Mouse (Mus musculus) adrenal gland, adult 18-20 months (tissue): ENCODE measurements around the gene Syk. TPM values are rescaled to one million over a fixed set of nuclear protein-coding genes. Genes with fewer than 3 reads are reported as not detected.

ENCODE experiments used
- DNase-seq, 2 experiments: peaks; one replicate each; pipeline ENCODE4 v3.0.0; 2021 to 2022; ENCODE audit warnings: low spot score in 2 of 2
- total RNA-seq, 2 experiments: library from RNA; stranded (reverse); gene quantifications; 1 replicate in 1 of 2; 2 replicates in 1 of 2; pipeline ENCODE4 v1.2.3; 2021

Gene Syk
- total RNA-seq, 2 experiments from 2014 or later: 5.8 to 11.0 TPM

GRCm38 (mm10) chr13:52647996-52648712 is 65.2 kb downstream of the Syk start:
- no peak for DNase-seq

DNA sequence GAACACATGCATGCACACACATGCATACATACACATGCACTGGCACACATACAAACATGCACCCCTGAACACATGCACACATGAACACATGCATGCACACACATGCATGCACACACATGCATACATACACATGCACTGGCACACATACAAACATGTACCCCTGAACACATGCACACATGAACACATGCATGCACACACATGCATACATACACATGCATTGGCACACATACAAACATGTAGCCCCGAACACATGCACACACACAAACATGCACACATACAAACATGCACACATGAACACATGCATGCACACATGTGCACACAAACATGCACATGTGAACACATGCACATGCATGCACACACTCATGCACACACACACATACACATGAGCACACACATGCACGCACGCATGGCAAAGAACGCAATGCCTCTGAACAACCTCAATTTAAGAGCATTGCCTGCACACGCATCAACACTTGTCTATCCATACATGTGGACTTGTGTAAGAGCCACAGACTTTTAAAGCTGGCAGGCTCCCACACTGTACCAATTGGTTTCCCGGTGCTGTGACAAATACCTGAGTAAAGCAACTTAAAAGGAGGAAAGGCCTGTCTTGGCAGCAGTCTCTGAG is 66.9 kb downstream of the Syk start:
- no peak for DNase-seq

DNA sequence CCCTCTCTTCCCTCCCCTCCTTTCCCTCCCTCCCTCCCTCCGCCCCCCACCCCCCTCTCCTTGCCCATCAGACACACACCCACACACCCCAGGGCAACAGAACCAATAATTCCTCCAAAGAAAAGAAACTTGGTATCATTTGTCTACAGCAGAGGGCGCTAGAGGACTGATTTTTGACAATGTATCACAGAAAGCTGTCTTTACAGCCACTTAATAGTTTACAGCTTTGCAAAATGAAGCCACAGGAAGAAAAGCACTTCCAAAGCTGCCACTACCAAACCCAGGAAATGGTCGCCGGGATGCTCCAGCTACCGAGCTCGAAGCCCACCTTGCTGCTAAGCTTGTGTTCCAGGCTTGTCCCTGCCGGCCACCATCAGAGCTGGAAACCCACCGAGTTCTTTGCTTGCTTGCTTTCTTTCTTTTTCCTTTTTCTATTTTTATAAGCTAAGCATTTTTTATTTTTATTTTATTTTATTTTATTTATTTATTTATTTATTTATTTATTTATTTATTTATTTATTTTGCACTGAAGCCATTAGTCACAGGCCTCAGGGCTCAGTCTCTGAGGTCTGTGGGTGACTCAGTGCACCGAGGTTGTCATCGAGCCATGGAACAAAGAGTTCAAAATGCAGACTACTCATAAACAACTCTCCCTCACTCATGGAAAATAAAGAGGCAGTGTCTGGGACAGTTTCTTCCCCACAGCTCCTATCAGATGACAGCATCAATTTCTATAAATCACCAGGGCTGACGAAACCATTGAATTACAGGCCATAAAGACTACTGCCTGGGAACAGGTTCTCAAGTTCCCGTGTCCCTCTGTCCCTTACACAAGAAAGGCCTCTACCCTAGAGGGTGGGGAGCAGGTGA is 68.6 kb downstream of the Syk start:
- peak in 1 of 2 experiments; percentile 51 for DNase-seq

DNA sequence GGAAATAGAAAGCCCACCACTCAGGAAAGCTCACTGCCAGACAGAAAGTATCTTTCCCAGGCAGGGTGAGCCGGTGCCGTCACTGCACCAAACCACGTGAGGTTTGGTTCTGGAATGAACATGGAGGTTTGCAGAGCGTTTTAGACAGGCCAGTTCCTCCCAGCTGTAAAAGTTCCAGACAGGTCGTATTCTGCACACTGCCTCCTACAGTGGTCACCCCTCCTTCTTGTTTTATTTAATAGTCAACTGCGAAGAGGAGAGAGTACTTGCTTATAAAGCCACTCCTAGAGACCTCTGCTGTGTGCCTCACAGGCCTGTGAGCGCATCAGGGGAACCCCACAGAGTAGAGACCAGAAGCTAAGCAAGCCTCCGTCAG is 69.3 kb downstream of the Syk start:
- DNase-seq: no peak

- no peak for DNase-seq
Measured at GRCm38 (mm10) chr13:52654081-52654829, 71.3 kb downstream of the Syk start.

DNA sequence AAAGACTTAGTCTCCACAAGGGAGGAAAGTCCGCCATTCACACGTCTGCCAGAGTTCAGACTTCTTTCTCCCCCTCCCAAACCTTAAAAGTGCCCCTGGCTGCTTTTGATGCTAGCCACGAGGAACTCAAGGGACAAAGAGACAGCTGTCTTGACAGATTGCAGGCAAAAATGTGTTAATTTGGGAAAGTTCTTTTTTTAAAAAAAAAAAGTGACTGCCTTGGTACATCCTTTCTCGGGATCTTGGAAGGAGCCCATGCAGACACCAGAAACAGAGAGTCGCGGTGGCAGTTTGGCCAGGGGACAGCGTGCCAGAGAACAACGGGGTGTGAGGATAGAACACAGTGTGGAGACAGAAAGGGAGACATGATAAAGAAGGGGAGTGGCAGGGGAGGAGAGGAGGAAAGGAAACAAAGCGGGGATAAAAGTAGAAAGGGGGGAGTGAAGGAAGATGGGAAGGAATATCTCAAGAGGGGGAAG is 71.9 kb downstream of the Syk start:
- no peak for DNase-seq

DNA sequence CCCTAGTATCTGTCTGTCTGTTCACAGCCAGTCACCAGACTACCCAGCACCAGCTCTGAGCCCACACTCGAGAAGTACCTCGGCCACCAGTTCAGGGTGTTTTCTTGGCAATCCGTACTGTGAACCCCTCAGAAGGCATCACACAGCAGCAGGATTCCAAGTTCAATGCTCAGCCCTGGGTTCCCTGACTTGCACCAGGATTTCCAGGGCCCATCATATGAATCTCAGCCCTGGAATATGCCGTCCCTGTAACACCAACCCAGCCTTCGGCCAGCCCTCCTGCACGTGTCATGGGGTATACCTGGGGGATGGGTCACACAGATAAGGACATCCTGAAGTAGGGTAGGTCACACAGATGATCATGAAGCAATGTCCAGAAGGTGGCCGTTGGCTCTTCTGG is 75.0 kb downstream of the Syk start:
- no peak for DNase-seq

GRCm38 (mm10) chr13:52658477-52658876 is 75.5 kb downstream of the Syk start:
- DNase-seq: peak; percentile 59 to 67

GRCm38 (mm10) chr13:52659171-52659665 is 76.2 kb downstream of the Syk start:
- peak in 1 of 2 experiments; percentile 21 for DNase-seq

GRCm38 (mm10) chr13:52669889-52670288 is 86.9 kb downstream of the Syk start:
- peak in 1 of 2 experiments; percentile 28 for DNase-seq

GRCm38 (mm10) chr13:52673272-52673671 is 90.3 kb downstream of the Syk start:
- DNase-seq: no peak

DNA sequence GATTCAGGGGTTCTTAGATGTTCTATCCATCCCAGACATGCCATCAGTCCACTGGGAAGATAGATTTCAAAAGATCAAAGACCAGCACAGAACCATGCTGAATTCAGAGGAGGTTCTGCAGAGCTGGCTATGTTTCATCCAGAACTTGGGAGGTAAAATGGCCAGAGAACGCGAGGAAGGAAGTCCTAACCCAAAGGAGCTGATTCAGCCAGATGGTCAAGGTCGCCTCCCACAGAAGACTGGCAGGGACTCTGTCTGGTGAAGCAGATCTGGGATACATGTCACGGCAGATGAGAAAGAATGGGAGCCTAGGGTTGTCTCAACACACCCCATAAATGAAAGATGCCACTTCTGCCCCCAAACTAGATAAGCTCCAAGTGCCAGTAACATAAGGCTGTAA is 90.9 kb downstream of the Syk start:
- DNase-seq: no peak

DNA sequence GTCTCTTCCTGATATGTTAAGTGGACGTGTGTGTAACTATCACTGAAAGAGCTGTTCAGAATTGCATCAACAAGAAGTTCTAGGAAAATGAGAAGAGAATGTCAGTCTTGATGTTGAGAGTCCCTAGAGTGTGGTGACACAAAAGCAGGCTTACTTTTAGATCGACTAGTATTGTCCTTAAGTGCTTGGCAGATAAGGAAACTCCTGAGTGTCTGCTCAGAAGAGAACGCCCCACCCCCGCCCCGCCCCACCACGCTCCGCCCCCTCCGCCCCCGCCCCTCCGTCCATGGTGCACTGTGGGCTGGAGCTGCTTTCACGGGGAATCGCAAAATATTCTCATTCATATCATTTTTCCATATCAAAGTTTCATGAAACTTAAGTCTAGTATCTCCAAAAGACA is 91.9 kb downstream of the Syk start:
- DNase-seq: no peak

GRCm38 (mm10) chr13:52675526-52676294 is 92.7 kb downstream of the Syk start:
- DNase-seq: no peak

DNA sequence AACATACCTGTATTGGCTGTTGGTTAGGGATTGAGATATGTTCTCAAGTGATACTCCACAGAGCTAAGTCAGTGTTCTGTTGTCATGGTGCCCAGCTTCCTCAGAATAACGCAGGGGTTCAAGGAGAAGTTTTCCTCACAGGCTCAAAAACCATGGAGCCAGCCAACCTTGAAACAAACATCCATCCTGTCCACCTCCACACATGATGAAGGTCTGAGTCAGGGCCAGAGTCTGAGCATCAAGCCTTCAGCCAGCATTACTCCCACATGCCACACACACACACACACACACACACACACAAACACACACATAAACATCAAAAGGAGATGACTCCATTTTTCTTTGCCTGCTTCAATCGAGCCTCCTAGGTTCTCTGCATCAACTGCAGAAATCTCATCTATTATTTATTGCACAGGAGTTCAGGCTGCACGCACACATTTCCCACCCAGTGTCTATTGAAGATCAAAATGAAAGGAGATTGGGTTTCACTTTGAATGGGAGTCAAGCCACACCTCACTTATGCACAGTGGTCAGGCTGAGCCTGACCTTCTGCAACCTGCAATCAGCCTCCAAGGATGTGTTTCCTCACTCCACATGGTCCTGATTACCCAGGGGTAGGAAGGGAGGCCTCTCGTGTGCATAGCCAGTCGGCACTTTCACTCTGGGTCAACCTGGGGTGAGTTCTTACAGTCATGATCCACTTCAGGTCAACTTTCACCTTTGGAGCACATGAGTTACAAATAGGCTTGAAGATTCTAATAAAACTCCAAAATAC is 93.9 kb downstream of the Syk start:
- no peak for DNase-seq

GRCm38 (mm10) chr13:52679906-52680305 is 96.9 kb downstream of the Syk start:
- DNase-seq: peak in 1 of 2 experiments; percentile 17

GRCm38 (mm10) chr13:52682107-52682506 is 99.1 kb downstream of the Syk start:
- no peak for DNase-seq

DNA sequence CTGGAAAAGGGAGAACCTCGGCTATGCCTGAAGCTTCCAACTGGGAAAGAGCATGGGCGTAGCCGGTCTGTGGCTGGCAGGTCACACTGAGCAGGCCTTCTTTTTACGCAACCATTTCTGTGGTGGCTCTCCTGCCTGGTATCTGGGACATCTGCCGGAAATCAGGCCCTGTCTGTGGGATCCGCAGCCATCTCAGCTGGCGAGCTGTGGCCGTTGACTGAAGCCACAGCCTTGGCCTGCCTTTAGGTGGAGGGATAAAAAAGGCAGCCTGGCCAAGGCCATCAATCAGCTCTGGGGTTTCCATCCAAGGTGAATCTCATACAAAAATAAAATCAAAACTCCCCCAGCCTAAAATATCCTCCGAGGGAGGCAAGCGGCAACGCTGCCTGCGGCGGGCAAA is 107.5 kb downstream of the Syk start:
- DNase-seq: no peak

- no peak for DNase-seq
Measured at GRCm38 (mm10) chr13:52692311-52692710, 109.3 kb downstream of the Syk start.
